Mouse (Mus musculus) cortical plate, adult 2 months (tissue): ENCODE data around the gene Ldlrad1.

Experiments used
- CTCF ChIP-seq: fragments of 200-500 bp; IDR thresholded peaks from 2 replicates; pipeline ENCODE4 v1.5.1; 2011; ENCODE audit warnings: mild to moderate bottlenecking, control low read depth, low read length; ENCODE audit not compliant: insufficient read depth; ENCODE audit errors: extremely low read depth
- POLR2A ChIP-seq: fragments of 200-500 bp; IDR thresholded peaks from 2 replicates; pipeline ENCODE4 v1.6.1; 2011; ENCODE audit warnings: mild to moderate bottlenecking, low read length, control low read depth; ENCODE audit not compliant: insufficient read depth; ENCODE audit errors: extremely low read depth

DNA sequence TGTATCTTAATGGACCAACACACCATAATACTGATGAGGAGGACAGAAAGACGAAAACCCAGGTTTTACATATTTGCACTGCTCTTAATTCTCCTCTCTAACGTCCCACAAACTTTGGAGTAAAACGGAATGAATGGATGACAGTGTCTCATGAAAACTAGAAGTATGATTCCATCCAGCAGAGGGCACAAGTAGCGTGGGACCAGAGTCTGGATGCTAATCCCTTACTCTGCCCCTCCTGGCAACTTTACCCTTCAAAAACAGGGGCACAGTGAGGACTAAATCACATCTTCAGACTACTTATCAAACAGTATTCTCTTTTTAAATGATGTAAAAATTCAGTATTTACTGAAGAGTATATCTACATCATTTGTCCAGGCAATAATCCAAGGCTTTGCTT lies 41.5 kb downstream of the Ldlrad1 start:
- peak; percentile 68 for TF ChIP-seq CTCF
- no peak for TF ChIP-seq POLR2A
